Mouse (Mus musculus): ENCODE measurements at regions not wholly inside any gene's neighbourhood (a gene's known extent, or its start where the extent isn't known, plus 50 kb on each side); places are given as distances from the start of the nearest gene placed in this dataset.

GRCm38 (mm10) chr12:13080791-13081190, 139.1 kb upstream of the Mycn start:
- no peak for TF ChIP-seq POLR2A (IDR thresholded peaks at IDR 0.05; ENCODE audit: insufficient read depth, low read depth, low read length)
- TF ChIP-seq CTCF (IDR thresholded peaks at IDR 0.05; ENCODE audit: insufficient read depth, low read depth, low read length) = no peak
- Histone ChIP-seq H3K27ac (ENCODE audit: insufficient read depth, low read depth, low read length) (no peak overlapping the region), H3K4me3 (ENCODE audit: insufficient read depth, low read depth, low read length) (no peak overlapping the region), H3K4me1 (ENCODE audit: control insufficient read depth, insufficient read depth, low read length) (peaks cover 5% of the 10 kb centered on the region; the same call in 1 of the 2 replicates)
- 87% methylated on average over 5 of the region's 5 CpGs for WGBS

- peaks cover 5% of the 10 kb centered on the region; the same call in 1 of the 2 replicates for H3K4me1 ChIP-seq (ENCODE audit: control insufficient read depth, insufficient read depth, low read length)
- no peak for TF ChIP-seq POLR2A (IDR thresholded peaks at IDR 0.05; ENCODE audit: insufficient read depth, low read depth, low read length)
- TF ChIP-seq CTCF (IDR thresholded peaks at IDR 0.05; ENCODE audit: insufficient read depth, low read depth, low read length) = no peak
- no peak overlapping the region for H3K27ac ChIP-seq (ENCODE audit: insufficient read depth, low read depth, low read length)
- no peak overlapping the region for H3K4me3 ChIP-seq (ENCODE audit: insufficient read depth, low read depth, low read length)
- WGBS = 87% methylated on average over 3 of the region's 3 CpGs
Observed at GRCm38 (mm10) chr12:13079832-13080231, 138.1 kb upstream of the Mycn start.

- H3K4me1 ChIP-seq (ENCODE audit: control insufficient read depth, insufficient read depth, low read length) = peaks cover 5% of the 10 kb centered on the region; the same call in 1 of the 2 replicates
- WGBS = 64% methylated on average over 4 of the region's 4 CpGs
Observed at GRCm38 (mm10) chr12:13077689-13078088, 136.0 kb upstream of the Mycn start.

GRCm38 (mm10) chr12:13076699-13077287, 135.1 kb upstream of the Mycn start:
- Histone ChIP-seq H3K4me1 (ENCODE audit: control insufficient read depth, insufficient read depth, low read length) (peaks cover 5% of the 10 kb centered on the region; the same call in 1 of the 2 replicates), H3K4me3 (ENCODE audit: insufficient read depth, low read depth, low read length) (no peak overlapping the region), H3K27ac (ENCODE audit: insufficient read depth, low read depth, low read length) (no peak overlapping the region)
- TF ChIP-seq CTCF (IDR thresholded peaks at IDR 0.05; ENCODE audit: insufficient read depth, low read depth, low read length) = no peak
- no peak for TF ChIP-seq POLR2A (IDR thresholded peaks at IDR 0.05; ENCODE audit: insufficient read depth, low read depth, low read length)
- 72% methylated on average over 3 of the region's 3 CpGs for WGBS

More at GRCm38 (mm10) chr12:13077689-13078088, 136.0 kb upstream of the Mycn start:
- Histone ChIP-seq H3K4me3 (ENCODE audit: insufficient read depth, low read depth, low read length) (no peak overlapping the region), H3K27ac (ENCODE audit: insufficient read depth, low read depth, low read length) (no peak overlapping the region)
- TF ChIP-seq CTCF (IDR thresholded peaks at IDR 0.05; ENCODE audit: insufficient read depth, low read depth, low read length) (no peak), POLR2A (IDR thresholded peaks at IDR 0.05; ENCODE audit: insufficient read depth, low read depth, low read length) (no peak)

- TF ChIP-seq CTCF (IDR thresholded peaks at IDR 0.05; ENCODE audit: insufficient read depth, low read depth, low read length) = no peak
- no peak for TF ChIP-seq POLR2A (IDR thresholded peaks at IDR 0.05; ENCODE audit: insufficient read depth, low read depth, low read length)
- H3K4me1 ChIP-seq (ENCODE audit: control insufficient read depth, insufficient read depth, low read length) = no peaks in the 10 kb centered on the region
- no peak overlapping the region for H3K4me3 ChIP-seq (ENCODE audit: insufficient read depth, low read depth, low read length)
- no peak overlapping the region for H3K27ac ChIP-seq (ENCODE audit: insufficient read depth, low read depth, low read length)
- WGBS = 50% methylated on average over 4 of the region's 4 CpGs
Observed at GRCm38 (mm10) chr12:13073126-13073886, 131.6 kb upstream of the Mycn start.

GRCm38 (mm10) chr12:13067295-13067694, 125.6 kb upstream of the Mycn start:
- no peak for TF ChIP-seq CTCF (IDR thresholded peaks at IDR 0.05; ENCODE audit: insufficient read depth, low read depth, low read length)
- TF ChIP-seq POLR2A (IDR thresholded peaks at IDR 0.05; ENCODE audit: insufficient read depth, low read depth, low read length) = no peak

GRCm38 (mm10) chr12:13066604-13067181, 125.0 kb upstream of the Mycn start:
- no peak overlapping the region for H3K4me3 ChIP-seq (ENCODE audit: insufficient read depth, low read depth, low read length)
- WGBS = 42% methylated on average over 6 of the region's 6 CpGs
- TF ChIP-seq CTCF (IDR thresholded peaks at IDR 0.05; ENCODE audit: insufficient read depth, low read depth, low read length) (no peak), POLR2A (IDR thresholded peaks at IDR 0.05; ENCODE audit: insufficient read depth, low read depth, low read length) (no peak)
- H3K27ac ChIP-seq (ENCODE audit: insufficient read depth, low read depth, low read length) = no peak overlapping the region
- H3K4me1 ChIP-seq (ENCODE audit: control insufficient read depth, insufficient read depth, low read length) = peaks cover 3% of the 10 kb centered on the region; the same call in 1 of the 2 replicates

More at GRCm38 (mm10) chr12:13067295-13067694, 125.6 kb upstream of the Mycn start:
- Histone ChIP-seq H3K4me1 (ENCODE audit: control insufficient read depth, insufficient read depth, low read length) (peaks cover 3% of the 10 kb centered on the region; the same call in 1 of the 2 replicates), H3K27ac (ENCODE audit: insufficient read depth, low read depth, low read length) (no peak overlapping the region), H3K4me3 (ENCODE audit: insufficient read depth, low read depth, low read length) (no peak overlapping the region)
- 68% methylated on average over 5 of the region's 5 CpGs for WGBS

GRCm38 (mm10) chr12:13059473-13059872, 117.8 kb upstream of the Mycn start:
- WGBS = 54% methylated on average over 3 of the region's 3 CpGs
- Histone ChIP-seq H3K4me3 (ENCODE audit: insufficient read depth, low read depth, low read length) (no peak overlapping the region), H3K27ac (ENCODE audit: insufficient read depth, low read depth, low read length) (no peak overlapping the region), H3K4me1 (ENCODE audit: control insufficient read depth, insufficient read depth, low read length) (peaks cover 8% of the 10 kb centered on the region)
- TF ChIP-seq POLR2A (IDR thresholded peaks at IDR 0.05; ENCODE audit: insufficient read depth, low read depth, low read length) (no peak), CTCF (IDR thresholded peaks at IDR 0.05; ENCODE audit: insufficient read depth, low read depth, low read length) (no peak)

- 54% methylated on average over 7 of the region's 7 CpGs for WGBS
- no peak for TF ChIP-seq CTCF (IDR thresholded peaks at IDR 0.05; ENCODE audit: insufficient read depth, low read depth, low read length)
- no peak for TF ChIP-seq POLR2A (IDR thresholded peaks at IDR 0.05; ENCODE audit: insufficient read depth, low read depth, low read length)
- Histone ChIP-seq H3K27ac (ENCODE audit: insufficient read depth, low read depth, low read length) (no peak overlapping the region), H3K4me1 (ENCODE audit: control insufficient read depth, insufficient read depth, low read length) (peaks cover 12% of the 10 kb centered on the region), H3K4me3 (ENCODE audit: insufficient read depth, low read depth, low read length) (no peak overlapping the region)
Observed at GRCm38 (mm10) chr12:13056246-13056645, 114.5 kb upstream of the Mycn start.
